Mouse (Mus musculus) neural tube, embryonic 11.5 days (tissue): ENCODE data around the gene Ranbp9. TPM values are rescaled to one million over a fixed set of nuclear protein-coding genes. Genes with fewer than 3 reads are reported as not detected.

ENCODE experiments used
- ATAC-seq: fragments of 200-750 bp; cut with Nextera tagmentation; 2 replicates; pipeline ENCODE4 v1.8.0; 2017; ENCODE audit warnings: moderate number of reproducible peaks, mild to moderate bottlenecking, moderate TSS enrichment, moderate library complexity; ENCODE audit not compliant: insufficient read depth, low FRiP score, low TSS enrichment
- DNase-seq: peaks from one replicate; pipeline ENCODE4 v3.0.0-alpha.2; 2015; ENCODE audit warnings: low spot score
- H3K27ac ChIP-seq: fragments of 300-500 bp; sonication (generic); 2 replicates; pipeline ENCODE4 v1.5.1; 2014; ENCODE audit warnings: low read depth, mild to moderate bottlenecking, low read length
- H3K27me3 ChIP-seq: fragments of 300-500 bp; sonication (generic); 2 replicates; pipeline ENCODE4 v1.6.1; 2014; ENCODE audit warnings: mild to moderate bottlenecking, low read length, mixed read lengths; ENCODE audit not compliant: control insufficient read depth, insufficient read depth
- H3K36me3 ChIP-seq: fragments of 300-500 bp; sonication (generic); 2 replicates; pipeline ENCODE4 v1.6.1; 2014; ENCODE audit warnings: mild to moderate bottlenecking, low read length, moderate library complexity, mixed read lengths; ENCODE audit not compliant: control insufficient read depth, insufficient read depth
- H3K4me1 ChIP-seq: fragments of 300-500 bp; sonication (generic); 2 replicates; pipeline ENCODE4 v1.6.1; 2014; ENCODE audit warnings: low read length, mixed read lengths; ENCODE audit not compliant: control insufficient read depth, insufficient read depth
- H3K4me2 ChIP-seq: fragments of 300-500 bp; sonication (generic); 2 replicates; pipeline ENCODE4 v1.6.1; 2014; ENCODE audit warnings: low read depth, mild to moderate bottlenecking, moderate library complexity
- H3K4me3 ChIP-seq: fragments of 300-500 bp; sonication (generic); 2 replicates; pipeline ENCODE4 v1.5.1; 2014; ENCODE audit warnings: low read depth, low read length
- H3K9ac ChIP-seq: fragments of 300-500 bp; sonication (generic); 2 replicates; pipeline ENCODE4 v1.6.1; 2014; ENCODE audit warnings: mild to moderate bottlenecking, low read length
- H3K9me3 ChIP-seq: fragments of 300-500 bp; sonication (generic); 2 replicates; pipeline ENCODE4 v1.6.1; 2016; ENCODE audit warnings: low read length; ENCODE audit not compliant: control insufficient read depth
- WGBS: fragments of 180-500 bp; shearing (Covaris S2); extraction: QIAGEN DNeasy Blood & Tissue Kit; methylation state at CpG from one replicate; pipeline ENCODE4 v1.1.7; 2014; 5-methylcytosine and 5-hydroxymethylcytosine counted together
- polyA plus RNA-seq: library from polyadenylated mRNA; unstranded; fragments of >200 nt; fragmentation: Nextera tagmentation; extraction: Ambion mirVana; gene quantifications from 2 replicates; pipeline ENCODE4 v1.2.1, GENCODE M21; 2014

Ranbp9 gene
- polyA plus RNA-seq: 10.9 and 12.5 TPM in 2 replicates

DNA sequence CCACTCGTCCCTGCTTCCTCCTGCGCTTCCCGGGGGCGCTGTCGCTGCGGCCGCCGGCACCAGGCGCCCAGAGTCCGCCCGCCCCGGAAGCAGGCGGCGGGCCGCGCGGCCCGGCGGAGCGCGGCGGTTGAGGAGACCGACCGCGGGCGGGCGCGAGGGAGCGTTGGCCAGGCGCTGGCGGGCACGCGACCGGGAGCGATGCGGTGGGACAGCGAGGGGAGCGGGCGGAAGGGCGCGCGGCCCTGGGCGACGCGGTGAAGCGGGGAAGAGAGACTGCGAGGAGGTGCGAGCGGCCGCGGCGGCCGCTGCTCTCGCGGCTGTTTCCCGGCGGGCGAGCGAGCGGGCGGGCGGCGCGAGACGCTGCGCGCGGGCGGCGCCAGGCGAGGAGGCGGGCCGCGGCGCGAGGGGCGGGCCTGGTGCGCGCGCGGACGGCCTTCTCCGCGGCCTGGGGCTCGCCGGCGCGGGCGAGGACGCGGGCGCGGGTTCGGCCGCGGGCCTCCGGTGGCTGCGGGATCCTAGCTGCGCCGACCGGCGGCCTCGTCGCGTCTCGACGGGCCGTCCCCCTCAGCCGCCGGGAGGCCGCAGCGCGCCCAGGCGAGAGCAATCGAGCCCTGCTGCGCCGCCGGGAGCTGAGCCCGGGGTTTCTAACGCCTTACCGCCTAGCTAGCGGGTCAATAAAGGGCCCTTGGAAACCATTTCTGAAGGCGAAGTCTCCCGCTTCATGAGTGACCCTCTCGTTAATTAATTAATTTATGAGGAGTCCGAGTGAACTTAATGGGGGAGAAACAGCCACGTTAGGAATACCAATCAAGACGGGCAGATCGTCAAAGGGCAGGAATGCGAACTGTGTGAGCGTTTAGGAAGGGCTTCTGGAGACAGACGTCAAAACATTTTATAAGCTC lies at the start of gene Ranbp9:
TSS of gene Ranbp9 (minus strand) at position 326 of the 902 bp plus-strand sequence.
- Histone ChIP-seq H3K4me3 (peak within 1 kb of the TSS; percentile 68), H3K4me1 (peaks cover 8% of the 10 kb centered on the region), H3K27ac (peak within 1 kb of the TSS; percentile 99), H3K36me3 (no peaks in the 10 kb centered on the region), H3K4me2 (peak within 1 kb of the TSS; percentile 70), H3K9ac (peak within 1 kb of the TSS; percentile 98), H3K9me3 (no peaks in the 10 kb centered on the region), H3K27me3 (no peaks in the 10 kb centered on the region)
- DNase-seq (peak; percentile 84), ATAC-seq (peak; percentile 83)
- under 1% methylated on average over 66 of the region's 132 CpGs for WGBS

DNA sequence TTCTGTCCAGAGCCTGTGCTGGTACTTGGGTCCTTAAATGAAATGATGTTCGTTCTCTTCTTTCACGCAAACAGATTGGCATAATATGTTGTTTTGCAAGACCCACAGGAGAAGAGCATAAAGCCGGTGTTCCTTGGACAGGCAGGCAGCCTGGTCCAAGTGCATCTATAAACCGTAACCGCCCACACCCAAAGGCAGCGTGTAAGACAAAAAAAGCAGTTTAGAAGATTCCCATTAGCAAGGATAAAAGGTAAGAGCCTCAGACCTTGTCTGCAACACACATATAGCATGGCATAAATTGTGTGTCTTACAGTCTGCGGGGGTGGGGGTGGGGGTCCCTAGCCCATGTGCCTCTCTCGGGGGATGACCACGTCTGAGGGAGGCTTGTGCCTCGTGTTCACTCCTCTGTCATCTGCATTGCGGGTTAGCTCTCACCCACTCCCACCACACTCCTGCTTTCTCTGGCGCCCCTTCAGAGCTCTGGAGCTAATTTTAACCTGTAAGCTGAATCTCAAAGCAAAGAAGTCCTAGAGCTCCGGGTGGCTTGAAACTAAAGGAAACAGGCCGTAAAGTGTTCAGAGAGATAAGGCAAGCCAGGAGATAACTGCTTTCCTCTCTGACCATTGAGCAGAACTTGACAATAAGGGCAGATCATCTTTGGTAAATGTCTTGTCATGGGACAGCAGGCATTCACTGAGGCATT lies 49.2 kb upstream of the Ranbp9 start:
- Histone ChIP-seq H3K27ac (no peak overlapping the region), H3K4me3 (no peak overlapping the region), H3K9ac (no peak overlapping the region), H3K9me3 (no peaks in the 10 kb centered on the region), H3K36me3 (no peaks in the 10 kb centered on the region), H3K4me1 (peaks cover 11% of the 10 kb centered on the region), H3K4me2 (no peak overlapping the region), H3K27me3 (no peaks in the 10 kb centered on the region)
- no peak for ATAC-seq
- 71% methylated on average over 14 of the region's 14 CpGs for WGBS
- DNase-seq: peak; percentile 8

- DNase-seq (no peak), ATAC-seq (no peak)
- no peak overlapping the region for H3K4me2 ChIP-seq
- no peak overlapping the region for H3K9ac ChIP-seq
- 82% methylated on average over 5 of the region's 5 CpGs for WGBS
- no peaks in the 10 kb centered on the region for H3K36me3 ChIP-seq
- no peaks in the 10 kb centered on the region for H3K27me3 ChIP-seq
- H3K27ac ChIP-seq: no peak overlapping the region
- no peaks in the 10 kb centered on the region for H3K9me3 ChIP-seq
- H3K4me1 ChIP-seq: peaks cover 15% of the 10 kb centered on the region
- no peak overlapping the region for H3K4me3 ChIP-seq
Observed at GRCm38 (mm10) chr13:43526289-43526688, 45.2 kb upstream of the Ranbp9 start.

- Histone ChIP-seq H3K36me3 (no peaks in the 10 kb centered on the region), H3K27me3 (no peaks in the 10 kb centered on the region), H3K4me2 (no peak overlapping the region), H3K9ac (no peak overlapping the region), H3K4me1 (peaks cover 8% of the 10 kb centered on the region), H3K9me3 (no peaks in the 10 kb centered on the region), H3K4me3 (no peak overlapping the region), H3K27ac (no peak overlapping the region)
- ATAC-seq (no peak), DNase-seq (no peak)
- 66% methylated on average over 16 of the region's 16 CpGs for WGBS
Observed at GRCm38 (mm10) chr13:43525363-43526134, 44.5 kb upstream of the Ranbp9 start.

- Histone ChIP-seq H3K9me3 (no peaks in the 10 kb centered on the region), H3K4me2 (no peak overlapping the region), H3K36me3 (no peaks in the 10 kb centered on the region), H3K27me3 (no peaks in the 10 kb centered on the region), H3K4me1 (peaks cover 8% of the 10 kb centered on the region), H3K4me3 (no peak overlapping the region), H3K9ac (no peak overlapping the region), H3K27ac (no peak overlapping the region)
- WGBS: 78% methylated on average over 16 of the region's 16 CpGs
- no peak for ATAC-seq
- DNase-seq: no peak
Observed at GRCm38 (mm10) chr13:43524491-43525362, 43.6 kb upstream of the Ranbp9 start.

DNA sequence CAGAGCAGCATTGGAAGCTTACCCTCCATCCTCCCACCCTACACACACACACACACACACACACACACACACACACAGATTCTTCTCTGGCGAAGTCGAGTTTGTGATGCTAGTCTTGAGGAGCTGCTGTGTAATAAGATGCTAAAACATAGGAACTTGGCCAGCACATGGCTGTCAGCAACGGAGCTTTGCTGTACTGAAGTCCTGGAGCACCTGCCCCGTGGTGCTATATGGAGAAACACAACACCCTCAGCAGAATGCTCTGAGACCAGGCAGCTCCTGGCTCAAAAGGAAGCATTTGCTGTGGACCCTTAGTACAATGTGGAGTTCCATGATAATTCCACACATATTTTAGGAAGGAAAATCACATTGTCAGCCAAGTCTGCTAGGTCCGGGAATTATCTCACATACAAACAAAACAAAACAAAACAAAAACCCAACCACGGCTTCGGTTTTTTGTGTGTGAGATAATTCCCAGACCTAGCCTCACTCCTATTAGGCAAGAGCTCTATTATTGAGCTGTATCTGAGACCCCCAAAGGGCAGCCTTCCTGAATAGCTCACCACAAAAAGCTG lies 42.9 kb upstream of the Ranbp9 start:
- Histone ChIP-seq H3K9ac (no peak overlapping the region), H3K9me3 (no peaks in the 10 kb centered on the region), H3K4me2 (no peak overlapping the region), H3K27me3 (no peaks in the 10 kb centered on the region), H3K4me3 (no peak overlapping the region), H3K4me1 (peaks cover 8% of the 10 kb centered on the region), H3K27ac (no peak overlapping the region), H3K36me3 (no peaks in the 10 kb centered on the region)
- ATAC-seq (no peak), DNase-seq (no peak)
- 92% methylated on average over 7 of the region's 7 CpGs for WGBS

DNA sequence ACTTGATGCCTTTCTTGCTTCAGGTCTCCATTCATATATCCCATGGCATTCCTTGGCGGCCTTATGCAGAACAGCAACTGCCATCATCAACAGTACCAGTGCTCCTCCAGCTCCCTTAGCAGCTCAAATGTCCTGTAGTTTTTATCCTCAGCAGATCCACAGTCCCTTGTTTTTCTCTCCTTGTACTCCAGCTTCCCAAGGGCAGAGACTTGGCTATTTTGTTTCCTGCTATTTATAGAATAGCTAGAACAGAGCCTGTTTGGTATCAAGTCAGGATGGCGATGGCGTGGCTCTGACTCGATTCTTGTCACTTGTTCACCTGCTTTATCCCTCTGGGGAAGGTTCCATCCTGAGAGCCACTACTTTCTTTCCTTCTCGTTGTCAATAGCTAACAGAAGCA lies 40.9 kb upstream of the Ranbp9 start:
- no peak overlapping the region for H3K4me2 ChIP-seq
- H3K36me3 ChIP-seq: no peaks in the 10 kb centered on the region
- ATAC-seq (no peak), DNase-seq (no peak)
- H3K27me3 ChIP-seq: no peaks in the 10 kb centered on the region
- no peak overlapping the region for H3K9ac ChIP-seq
- H3K4me3 ChIP-seq: no peak overlapping the region
- H3K9me3 ChIP-seq: no peaks in the 10 kb centered on the region
- no peak overlapping the region for H3K27ac ChIP-seq
- peaks cover 8% of the 10 kb centered on the region for H3K4me1 ChIP-seq
- WGBS: 89% methylated on average over 5 of the region's 5 CpGs
